Mouse (Mus musculus) embryonic facial prominence, embryonic 11.5 days (tissue): ENCODE measurements around the gene B430305J03Rik. TPM values are rescaled to one million over a fixed set of nuclear protein-coding genes. Genes with fewer than 3 reads are reported as not detected.

ENCODE experiments used
- polyA plus RNA-seq: library from polyadenylated mRNA; unstranded; fragments of >200 nt; fragmentation: Nextera tagmentation; extraction: Ambion mirVana; gene quantifications from 2 replicates; pipeline ENCODE4 v1.2.1, GENCODE M21; 2014

The B430305J03Rik gene
- polyA plus RNA-seq, 1 experiment from 2014 or later = not detected

Other genes with a start within 250 kb of the B430305J03Rik start
- 12.8 and 14.6 TPM in 2 replicates for gene Rap2b, start 4.3 kb downstream of the B430305J03Rik start, polyA plus RNA-seq